Mouse (Mus musculus): ENCODE data around the gene Gm11983. TPM values are rescaled to one million over a fixed set of nuclear protein-coding genes. Genes with fewer than 3 reads are reported as not detected.
"Not testable (repeated sequence)": the region's sequence is repeated elsewhere in the genome, so short reads cannot be mapped to it uniquely, and the experiment has no call there.

Gene Gm11983
- polyA plus RNA-seq, 1 experiment, result not detected

- H3K4me1 ChIP-seq (ENCODE audit: control insufficient read depth, insufficient read depth, low read length), result no peaks in the 10 kb centered on the region
- TF ChIP-seq POLR2A (IDR thresholded peaks at IDR 0.05; ENCODE audit: low read depth, low read length) (no peak), CTCF (conservative IDR thresholded peaks at IDR 0.05; ENCODE audit: insufficient read depth, insufficient read length, low read depth, low read length) (no peak)
- WGBS, result 49% methylated on average over 11 of the region's 11 CpGs
- DNase-seq, result no peak
- H3K27me3 ChIP-seq (replicated peaks; ENCODE audit: control insufficient read depth, insufficient read depth, low read length), result no peaks in the 10 kb centered on the region
- no peak overlapping the region for H3K4me3 ChIP-seq (ENCODE audit: insufficient read depth, low read depth, low read length)
- H3K36me3 ChIP-seq (ENCODE audit: control insufficient read depth, insufficient read depth, low read length), result no peaks in the 10 kb centered on the region
- no peak overlapping the region for H3K27ac ChIP-seq (ENCODE audit: insufficient read depth, low read depth, low read length)
Observed at GRCm38 (mm10) chr11:6859898-6860858, 22.7 kb upstream of the Gm11983 start.

- TF ChIP-seq POLR2A (IDR thresholded peaks at IDR 0.05; ENCODE audit: low read depth, low read length), result no peak
- no peak for TF ChIP-seq CTCF (conservative IDR thresholded peaks at IDR 0.05; ENCODE audit: insufficient read depth, insufficient read length, low read depth, low read length)
- H3K27ac ChIP-seq (ENCODE audit: insufficient read depth, low read depth, low read length), result no peak overlapping the region
- H3K27me3 ChIP-seq (replicated peaks; ENCODE audit: control insufficient read depth, insufficient read depth, low read length), result no peaks in the 10 kb centered on the region
- H3K4me1 ChIP-seq (ENCODE audit: control insufficient read depth, insufficient read depth, low read length), result no peaks in the 10 kb centered on the region
- no peak overlapping the region for H3K4me3 ChIP-seq (ENCODE audit: insufficient read depth, low read depth, low read length)
- no peak for DNase-seq
- WGBS, result 92% methylated on average over 8 of the region's 8 CpGs
- H3K36me3 ChIP-seq (ENCODE audit: control insufficient read depth, insufficient read depth, low read length), result no peaks in the 10 kb centered on the region
Observed at GRCm38 (mm10) chr11:6859096-6859495, 21.6 kb upstream of the Gm11983 start.

GRCm38 (mm10) chr11:6855942-6856341 lies 18.5 kb upstream of the Gm11983 start:
- WGBS, result 91% methylated on average over 3 of the region's 3 CpGs
- no peaks in the 10 kb centered on the region for H3K4me1 ChIP-seq (ENCODE audit: control insufficient read depth, insufficient read depth, low read length)
- DNase-seq, result no peak
- TF ChIP-seq CTCF (conservative IDR thresholded peaks at IDR 0.05; ENCODE audit: insufficient read depth, insufficient read length, low read depth, low read length) (no peak), POLR2A (IDR thresholded peaks at IDR 0.05; ENCODE audit: low read depth, low read length) (no peak)
- no peak overlapping the region for H3K4me3 ChIP-seq (ENCODE audit: insufficient read depth, low read depth, low read length)
- no peak overlapping the region for H3K27ac ChIP-seq (ENCODE audit: insufficient read depth, low read depth, low read length)
- no peaks in the 10 kb centered on the region for H3K27me3 ChIP-seq (replicated peaks; ENCODE audit: control insufficient read depth, insufficient read depth, low read length)
- no peaks in the 10 kb centered on the region for H3K36me3 ChIP-seq (ENCODE audit: control insufficient read depth, insufficient read depth, low read length)

- DNase-seq; H3K4me3 ChIP-seq (ENCODE audit: insufficient read depth, low read depth, low read length); H3K27me3 ChIP-seq (replicated peaks; ENCODE audit: control insufficient read depth, insufficient read depth, low read length); H3K27ac ChIP-seq (ENCODE audit: insufficient read depth, low read depth, low read length); H3K4me1 ChIP-seq (ENCODE audit: control insufficient read depth, insufficient read depth, low read length); H3K36me3 ChIP-seq (ENCODE audit: control insufficient read depth, insufficient read depth, low read length): not testable (repeated sequence)
- 69% methylated on average over 4 of the region's 4 CpGs for WGBS
Observed at GRCm38 (mm10) chr11:6853366-6853765, 15.9 kb upstream of the Gm11983 start.

- no peaks in the 10 kb centered on the region for H3K4me1 ChIP-seq (ENCODE audit: control insufficient read depth, insufficient read depth, low read length)
- no peak for DNase-seq
- H3K36me3 ChIP-seq (ENCODE audit: control insufficient read depth, insufficient read depth, low read length), result no peaks in the 10 kb centered on the region
- 91% methylated on average over 2 of the region's 2 CpGs for WGBS
- H3K4me3 ChIP-seq (ENCODE audit: insufficient read depth, low read depth, low read length), result no peak overlapping the region
- H3K27ac ChIP-seq (ENCODE audit: insufficient read depth, low read depth, low read length), result no peak overlapping the region
- TF ChIP-seq POLR2A (IDR thresholded peaks at IDR 0.05; ENCODE audit: low read depth, low read length) (no peak), CTCF (conservative IDR thresholded peaks at IDR 0.05; ENCODE audit: insufficient read depth, insufficient read length, low read depth, low read length) (no peak)
- no peaks in the 10 kb centered on the region for H3K27me3 ChIP-seq (replicated peaks; ENCODE audit: control insufficient read depth, insufficient read depth, low read length)
Observed at GRCm38 (mm10) chr11:6843831-6844230, 6.4 kb upstream of the Gm11983 start.

GRCm38 (mm10) chr11:6842160-6842559 lies 4.7 kb upstream of the Gm11983 start:
- WGBS, result 86% methylated on average over 5 of the region's 5 CpGs
- Histone ChIP-seq H3K27ac (ENCODE audit: insufficient read depth, low read depth, low read length) (no peak overlapping the region), H3K4me3 (ENCODE audit: insufficient read depth, low read depth, low read length) (no peak overlapping the region), H3K4me1 (ENCODE audit: control insufficient read depth, insufficient read depth, low read length) (no peaks in the 10 kb centered on the region), H3K27me3 (replicated peaks; ENCODE audit: control insufficient read depth, insufficient read depth, low read length) (no peaks in the 10 kb centered on the region), H3K36me3 (ENCODE audit: control insufficient read depth, insufficient read depth, low read length) (no peaks in the 10 kb centered on the region)
- DNase-seq, result no peak
- TF ChIP-seq CTCF (conservative IDR thresholded peaks at IDR 0.05; ENCODE audit: insufficient read depth, insufficient read length, low read depth, low read length) (no peak), POLR2A (IDR thresholded peaks at IDR 0.05; ENCODE audit: low read depth, low read length) (no peak)

- DNase-seq, result no peak
- Histone ChIP-seq H3K36me3 (ENCODE audit: control insufficient read depth, insufficient read depth, low read length) (no peaks in the 10 kb centered on the region), H3K4me1 (ENCODE audit: control insufficient read depth, insufficient read depth, low read length) (no peaks in the 10 kb centered on the region), H3K27me3 (replicated peaks; ENCODE audit: control insufficient read depth, insufficient read depth, low read length) (no peaks in the 10 kb centered on the region), H3K4me3 (ENCODE audit: insufficient read depth, low read depth, low read length) (no peak overlapping the region), H3K27ac (ENCODE audit: insufficient read depth, low read depth, low read length) (no peak overlapping the region)
- TF ChIP-seq CTCF (conservative IDR thresholded peaks at IDR 0.05; ENCODE audit: insufficient read depth, insufficient read length, low read depth, low read length) (no peak), POLR2A (IDR thresholded peaks at IDR 0.05; ENCODE audit: low read depth, low read length) (no peak)
- 91% methylated on average over 3 of the region's 3 CpGs for WGBS
Observed at GRCm38 (mm10) chr11:6840775-6841174, 3.3 kb upstream of the Gm11983 start.

All from kidney, adult 2 months (tissue).